Mouse (Mus musculus) adrenal gland, adult 2 months (tissue): ENCODE measurements around the gene Unk. TPM values are rescaled to one million over a fixed set of nuclear protein-coding genes. Genes with fewer than 3 reads are reported as not detected.

ENCODE experiments used
- DNase-seq: peaks from one replicate; pipeline ENCODE4 v3.0.0; 2021
- polyA plus RNA-seq: library from polyadenylated mRNA; depleted of rRNA; stranded (reverse); fragments of >200 nt; gene quantifications from 2 replicates; pipeline ENCODE4 v1.2.3, GENCODE M21; 2012
- total RNA-seq, 2 experiments: library from RNA; stranded (reverse); gene quantifications; 2 replicates each; pipeline ENCODE4 v1.2.3; 2021

Unk gene
- total and polyA plus RNA-seq, 3 experiments: 20.2 to 58.5 (median 21.2) TPM

- no peak for DNase-seq
Observed at GRCm38 (mm10) chr11:116029086-116029865, 846 bp upstream of the Unk start.

- no peak for DNase-seq
Observed at GRCm38 (mm10) chr11:116030898-116031845, 1.1 kb downstream of the Unk start.

- no peak for DNase-seq
Observed at GRCm38 (mm10) chr11:116034584-116034983, 4.5 kb downstream of the Unk start.

- DNase-seq: no peak
Observed at GRCm38 (mm10) chr11:116036671-116037070, 6.5 kb downstream of the Unk start.

- DNase-seq: no peak
Observed at GRCm38 (mm10) chr11:116037826-116038225, 7.7 kb downstream of the Unk start.

- no peak for DNase-seq
Observed at GRCm38 (mm10) chr11:116040593-116040992, 10.5 kb downstream of the Unk start.

GRCm38 (mm10) chr11:116041833-116042232 is 11.7 kb downstream of the Unk start:
- no peak for DNase-seq

- DNase-seq: no peak
Observed at GRCm38 (mm10) chr11:116042372-116043138, 12.4 kb downstream of the Unk start.

GRCm38 (mm10) chr11:116043286-116043685 is 13.2 kb downstream of the Unk start:
- no peak for DNase-seq

- DNase-seq: no peak
Observed at GRCm38 (mm10) chr11:116045173-116045572, 15.1 kb downstream of the Unk start.

GRCm38 (mm10) chr11:116049610-116050009 is 19.5 kb downstream of the Unk start:
- no peak for DNase-seq

GRCm38 (mm10) chr11:116050196-116050595 is 20.1 kb downstream of the Unk start:
- no peak for DNase-seq

- no peak for DNase-seq
Observed at GRCm38 (mm10) chr11:116053510-116054229, 23.5 kb downstream of the Unk start.

GRCm38 (mm10) chr11:116055873-116056272 is 25.8 kb downstream of the Unk start:
- no peak for DNase-seq

GRCm38 (mm10) chr11:116057237-116057881 is 27.2 kb downstream of the Unk start:
- no peak for DNase-seq

GRCm38 (mm10) chr11:116058022-116058614 is 28.0 kb downstream of the Unk start:
- DNase-seq: no peak

GRCm38 (mm10) chr11:116058868-116059690 is 29.0 kb downstream of the Unk start:
- DNase-seq: no peak

- DNase-seq: no peak
Observed at GRCm38 (mm10) chr11:116059691-116060025, 29.5 kb downstream of the Unk start.

- DNase-seq: no peak
Observed at GRCm38 (mm10) chr11:116060596-116060995, 30.5 kb downstream of the Unk start.
